Mouse (Mus musculus): ENCODE measurements around the gene Dnajc5g. TPM values are rescaled to one million over a fixed set of nuclear protein-coding genes. Genes with fewer than 3 reads are reported as not detected.

Dnajc5g gene
- polyA plus RNA-seq, 1 experiment: not detected

DNA sequence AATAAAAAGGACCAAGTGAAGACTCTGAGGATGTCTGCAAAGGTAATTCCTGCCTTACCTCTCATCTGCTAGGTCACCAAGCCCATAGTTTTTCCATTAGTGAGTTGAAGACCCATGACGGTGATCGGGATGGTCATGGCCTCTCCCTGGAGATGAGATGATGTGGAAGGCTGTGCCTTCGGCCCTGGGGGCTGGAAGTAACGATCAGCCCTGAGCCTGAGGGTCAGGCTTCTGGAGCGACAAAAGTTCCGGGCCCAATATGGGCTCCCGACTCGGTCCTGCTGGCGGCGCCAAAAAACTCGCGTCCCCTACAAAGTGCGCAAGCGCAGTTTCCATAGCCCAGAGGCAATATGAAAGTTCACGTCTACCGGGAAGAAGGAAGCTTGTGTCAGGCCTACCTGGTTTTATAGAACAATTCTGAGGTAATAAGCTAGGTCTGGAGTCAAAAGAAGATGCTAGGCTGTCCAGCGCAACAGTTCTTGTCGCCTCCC lies 2.0 kb downstream of the Dnajc5g start, which contains the start of gene Slc30a3:
TSS of gene Slc30a3 (minus strand) at position 238 of the 491 bp plus-strand sequence.
- no peak for DNase-seq (ENCODE audit: low spot score)

DNA sequence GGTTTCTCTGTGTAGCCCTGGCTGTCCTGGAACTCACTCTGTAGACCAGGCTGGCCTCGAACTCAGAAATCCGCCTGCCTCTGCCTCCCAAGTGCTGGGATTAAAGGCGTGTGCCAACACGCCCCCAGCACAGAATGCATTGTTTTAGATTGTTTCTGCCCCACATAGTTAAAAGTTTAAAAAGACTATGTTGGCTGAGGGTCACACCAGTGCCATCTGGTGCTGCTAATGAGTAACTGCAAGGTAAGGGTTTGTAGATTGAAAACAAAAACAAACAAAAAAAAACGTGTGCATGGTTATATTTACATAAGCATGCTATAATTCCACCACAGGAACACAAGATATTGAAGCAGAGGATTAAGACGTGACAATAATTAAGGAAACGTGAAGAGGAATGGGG lies 4.7 kb downstream of the Dnajc5g start:
- DNase-seq (ENCODE audit: low spot score): no peak

GRCm38 (mm10) chr5:31116354-31116753 lies 10.3 kb downstream of the Dnajc5g start, which contains the start of gene Trim54:
Trim54 (plus strand) TSS chr5:31116712.
- no peak for DNase-seq (ENCODE audit: low spot score)

GRCm38 (mm10) chr5:31116912-31117311 lies 10.8 kb downstream of the Dnajc5g start:
- DNase-seq (ENCODE audit: low spot score): no peak

DNA sequence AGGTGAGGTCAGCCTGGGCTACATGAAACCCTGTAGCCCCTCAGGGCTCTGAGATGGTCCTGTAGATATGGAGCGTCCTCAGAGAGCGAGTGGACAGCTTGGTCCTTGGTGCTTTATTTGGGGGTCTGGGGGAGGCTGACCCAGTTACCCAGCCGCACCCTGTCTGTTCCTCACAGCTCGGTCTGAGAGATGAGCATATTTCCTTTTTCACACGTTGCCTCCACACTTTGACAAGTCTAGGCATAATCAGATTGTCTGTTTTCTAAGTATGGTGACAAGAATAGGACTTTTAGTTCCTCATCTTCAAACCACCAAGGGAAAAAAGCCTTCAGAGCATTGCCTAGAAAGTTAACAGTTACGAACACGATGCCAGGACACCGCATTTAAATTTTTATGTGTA lies 15.0 kb downstream of the Dnajc5g start:
- DNase-seq (ENCODE audit: low spot score): no peak

DNA sequence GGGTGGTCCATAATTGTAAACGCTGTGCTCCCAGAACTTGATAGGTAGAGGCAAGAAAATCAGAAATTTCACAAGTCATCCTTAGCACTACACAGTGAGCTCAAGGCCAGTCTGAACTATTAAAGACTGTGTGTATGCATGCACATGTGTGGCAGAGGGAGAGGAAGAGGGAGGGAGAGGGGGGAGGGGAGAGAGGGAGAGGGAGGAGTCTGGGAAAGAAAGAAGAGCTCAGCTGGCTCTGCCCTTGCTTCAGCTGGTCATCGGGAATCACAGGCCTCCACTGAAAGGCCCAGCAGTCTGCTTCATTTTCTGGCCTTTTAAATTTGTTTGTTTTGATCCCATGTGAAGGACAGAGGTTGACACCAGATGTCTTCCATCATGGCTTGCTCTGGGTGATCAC lies 17.4 kb downstream of the Dnajc5g start:
- no peak for DNase-seq (ENCODE audit: low spot score)

DNA sequence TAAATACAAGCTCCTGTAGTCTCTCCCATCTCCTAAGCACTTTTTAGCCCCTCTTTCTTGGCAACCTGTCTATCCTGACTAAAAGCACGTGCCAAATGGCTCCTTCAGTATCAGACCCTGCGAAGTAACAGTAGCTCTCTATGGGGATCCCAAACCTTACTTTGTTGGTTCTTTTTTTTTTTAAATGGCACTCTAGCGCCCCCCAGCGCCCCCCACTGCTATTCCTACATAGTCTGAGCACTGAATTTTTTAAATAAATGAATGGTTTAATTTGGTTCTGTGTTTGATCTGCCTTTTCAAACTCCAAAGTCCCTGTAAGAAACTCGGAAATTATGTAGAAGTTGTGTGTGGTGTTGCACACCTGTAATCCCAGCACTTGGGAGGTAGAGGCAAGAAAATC lies 20.0 kb downstream of the Dnajc5g start:
- no peak for DNase-seq (ENCODE audit: low spot score)

DNA sequence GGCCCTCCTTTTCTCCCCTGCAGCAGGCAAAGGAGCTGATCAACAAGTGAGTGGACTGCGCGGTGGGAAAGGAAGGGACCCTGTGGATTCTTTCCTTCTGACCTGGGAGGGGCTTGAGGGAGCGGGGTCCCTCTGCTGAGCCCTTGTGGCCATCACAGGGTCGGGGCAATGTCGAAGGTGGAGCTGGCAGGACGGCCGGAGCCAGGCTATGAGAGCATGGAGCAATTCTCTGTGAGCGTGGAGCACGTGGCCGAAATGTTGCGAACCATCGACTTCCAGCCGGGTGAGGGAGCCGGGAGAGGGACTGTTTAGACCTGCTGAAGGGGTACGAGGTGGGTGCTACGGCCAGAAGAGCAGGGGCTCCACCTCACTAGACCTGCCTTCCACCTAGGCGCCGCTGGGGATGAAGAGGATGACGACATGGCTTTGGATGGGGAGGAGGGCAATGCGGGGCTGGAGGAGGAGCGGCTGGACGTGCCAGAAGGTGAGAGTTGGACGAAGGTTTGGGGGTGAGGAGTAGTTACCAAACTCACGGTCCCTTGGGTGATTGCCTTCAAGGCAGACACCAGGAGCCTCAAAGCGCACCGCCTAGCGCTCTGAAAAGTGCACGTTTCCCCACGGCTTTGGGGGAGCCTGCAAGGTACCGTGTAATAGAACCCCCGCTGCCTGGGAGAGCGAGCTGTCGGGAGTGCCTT lies 30.8 kb downstream of the Dnajc5g start:
- DNase-seq (ENCODE audit: low spot score): no peak

GRCm38 (mm10) chr5:31137658-31138057 lies 31.6 kb downstream of the Dnajc5g start:
- no peak for DNase-seq (ENCODE audit: low spot score)

DNA sequence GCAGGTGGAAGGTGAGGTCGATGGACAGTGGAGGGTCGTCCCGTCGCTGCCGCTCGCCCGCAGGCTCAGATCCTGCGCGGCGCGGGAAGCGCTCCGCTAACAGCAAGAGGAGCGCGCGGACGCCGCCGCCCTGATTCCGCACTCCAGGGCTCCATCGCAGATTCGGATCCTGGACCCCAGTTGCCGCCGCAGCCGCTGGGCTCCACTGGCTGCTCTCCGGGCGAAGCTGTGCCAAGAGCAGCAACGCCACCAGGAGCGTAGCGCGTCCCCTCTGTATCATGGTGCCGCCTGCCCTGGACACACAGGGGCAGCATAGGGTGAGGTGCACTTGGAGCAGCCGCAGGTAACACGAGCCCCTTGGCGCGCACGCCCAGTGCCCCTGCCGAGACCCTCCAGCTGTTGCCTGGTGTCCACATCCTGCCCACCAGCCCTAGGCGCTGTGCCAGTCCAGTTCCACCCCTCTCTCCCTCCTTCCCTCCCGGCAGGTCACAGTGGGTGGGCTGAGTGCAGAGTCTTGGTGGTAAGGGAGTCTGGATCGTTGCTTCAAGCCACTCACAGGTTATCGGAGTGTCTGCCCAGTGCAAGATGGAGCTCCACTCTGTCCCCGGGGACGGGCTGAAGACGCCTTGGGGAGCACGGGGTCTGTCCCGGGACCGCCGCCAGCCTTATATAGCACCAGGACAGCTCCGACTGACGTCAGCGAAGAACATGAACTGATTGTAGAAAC lies 32.3 kb downstream of the Dnajc5g start, which contains the start of gene Ucn:
TSS of gene Ucn (minus strand) at position 589 of the 727 bp plus-strand sequence.
- no peak for DNase-seq (ENCODE audit: low spot score)

GRCm38 (mm10) chr5:31138968-31139425 lies 32.9 kb downstream of the Dnajc5g start:
- no peak for DNase-seq (ENCODE audit: low spot score)

DNA sequence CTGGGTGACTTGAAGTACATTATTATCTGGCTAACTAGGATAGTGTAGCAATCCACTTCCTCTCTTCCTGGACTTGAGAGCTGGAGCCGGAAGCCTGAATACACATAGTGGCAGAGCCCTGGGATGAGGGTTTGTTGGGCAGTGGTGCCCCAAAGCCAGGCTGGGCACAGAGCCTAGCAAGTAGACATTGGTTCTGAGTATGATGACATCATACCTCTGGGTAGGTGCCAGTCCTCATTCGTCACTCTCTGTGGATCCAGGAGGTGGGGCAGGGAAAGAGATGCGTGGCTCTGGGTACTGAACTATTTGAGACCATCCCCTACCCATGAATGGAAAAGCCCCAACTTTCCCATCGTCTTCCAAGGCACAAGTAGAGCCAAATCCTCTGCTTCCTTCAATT lies 43.7 kb downstream of the Dnajc5g start:
- no peak for DNase-seq (ENCODE audit: low spot score)

GRCm38 (mm10) chr5:31151746-31152145 lies 45.7 kb downstream of the Dnajc5g start:
- DNase-seq (ENCODE audit: low spot score): no peak

DNA sequence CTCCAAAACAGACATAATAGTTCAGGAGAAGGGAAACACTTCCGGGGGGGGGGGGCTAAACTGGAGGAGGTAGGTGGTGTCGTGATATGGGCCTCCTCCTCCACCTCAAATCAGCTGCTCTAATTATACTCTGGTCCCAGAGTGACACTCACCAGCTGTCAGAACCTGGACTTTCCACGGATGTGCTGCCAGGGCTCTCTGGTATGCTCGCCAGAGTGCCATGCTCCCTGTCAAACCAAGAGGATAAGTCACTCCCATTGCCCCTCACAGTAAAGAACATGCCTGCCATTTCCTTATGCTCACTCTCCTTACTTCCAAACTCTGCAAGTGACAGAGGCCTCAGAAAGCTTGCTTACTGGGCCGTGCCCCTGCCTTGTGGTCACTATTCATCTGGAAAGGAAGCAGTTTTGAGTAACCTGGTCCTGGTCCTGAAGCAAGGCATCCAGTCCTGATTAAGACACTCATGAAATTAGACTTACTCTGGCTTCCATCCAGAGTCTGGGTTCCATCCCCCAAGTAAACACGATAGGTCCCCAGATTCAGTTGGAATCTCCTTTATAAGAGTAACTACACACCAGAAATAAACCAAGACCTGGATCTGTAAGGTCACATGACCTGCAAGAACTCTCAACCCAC lies 47.5 kb downstream of the Dnajc5g start:
- DNase-seq (ENCODE audit: low spot score): no peak

- peak; percentile 70 for DNase-seq (ENCODE audit: low spot score)
Observed at GRCm38 (mm10) chr5:31154152-31154553, 48.1 kb downstream of the Dnajc5g start, which contains the start of gene Mpv17. Mpv17 (minus strand) TSS chr5:31154251.

Other genes with a start within 250 kb of the Dnajc5g start
- 52.8 and 60.7 TPM in 2 replicates for gene Tmem214, start 238.3 kb upstream of the Dnajc5g start, polyA plus RNA-seq (2012; rRNA removed)
- gene Agbl5, start 217.6 kb upstream of the Dnajc5g start, polyA plus RNA-seq (2012; rRNA removed): 16.5 and 16.6 TPM in 2 replicates
- 268 and 335 TPM in 2 replicates for gene Ost4, start 198.5 kb upstream of the Dnajc5g start, polyA plus RNA-seq (2012; rRNA removed)
- gene Emilin1, start 192.9 kb upstream of the Dnajc5g start, polyA plus RNA-seq (2012; rRNA removed): 59.2 and 104 TPM in 2 replicates
- 38.4 and 38.9 TPM in 2 replicates for gene Khk, start 184.9 kb upstream of the Dnajc5g start, polyA plus RNA-seq (2012; rRNA removed)
- 14.0 and 15.0 TPM in 2 replicates for gene Cgref1, start 160.7 kb upstream of the Dnajc5g start, polyA plus RNA-seq (2012; rRNA removed)
- 166 and 214 TPM in 2 replicates for gene Preb, start 145.9 kb upstream of the Dnajc5g start, polyA plus RNA-seq (2012; rRNA removed)
- gene Tcf23, start 137.6 kb upstream of the Dnajc5g start, polyA plus RNA-seq (2012; rRNA removed): 0.50 and 0.66 TPM in 2 replicates
- gene Atraid, start 58.0 kb upstream of the Dnajc5g start, polyA plus RNA-seq (2012; rRNA removed): 162 and 174 TPM in 2 replicates
- 19.4 and 21.3 TPM in 2 replicates for gene Slc5a6, start 57.4 kb upstream of the Dnajc5g start, polyA plus RNA-seq (2012; rRNA removed)
- 14.6 and 14.8 TPM in 2 replicates for gene Cad, start 51.5 kb upstream of the Dnajc5g start, polyA plus RNA-seq (2012; rRNA removed)
- 0.04 TPM in 1 of 2 replicates, not detected in the other for gene Slc30a3, start 2.0 kb downstream of the Dnajc5g start, polyA plus RNA-seq (2012; rRNA removed)
- gene Trim54, start 10.4 kb downstream of the Dnajc5g start, polyA plus RNA-seq (2012; rRNA removed): not detected in 2 replicates
- not detected in 2 replicates for gene Ucn, start 32.5 kb downstream of the Dnajc5g start, polyA plus RNA-seq (2012; rRNA removed)
- 98.9 and 117 TPM in 2 replicates for gene Mpv17, start 48.0 kb downstream of the Dnajc5g start, polyA plus RNA-seq (2012; rRNA removed)
- gene Gm29609, start 73.6 kb downstream of the Dnajc5g start, polyA plus RNA-seq (2012; rRNA removed): 1.5 and 1.7 TPM in 2 replicates
- gene Gtf3c2, start 73.9 kb downstream of the Dnajc5g start, polyA plus RNA-seq (2012; rRNA removed): 78.9 and 87.0 TPM in 2 replicates
- gene Snx17, start 86.9 kb downstream of the Dnajc5g start, polyA plus RNA-seq (2012; rRNA removed): 93.5 and 93.8 TPM in 2 replicates
- gene Eif2b4, start 87.1 kb downstream of the Dnajc5g start, polyA plus RNA-seq (2012; rRNA removed): 33.2 and 39.1 TPM in 2 replicates
- 29.3 and 37.0 TPM in 2 replicates for gene Zfp513, start 96.0 kb downstream of the Dnajc5g start, polyA plus RNA-seq (2012; rRNA removed)
- 67.0 and 73.4 TPM in 2 replicates for gene Ppm1g, start 114.4 kb downstream of the Dnajc5g start, polyA plus RNA-seq (2012; rRNA removed)
- gene Nrbp1, start 134.6 kb downstream of the Dnajc5g start, polyA plus RNA-seq (2012; rRNA removed): 114 and 127 TPM in 2 replicates
- 0.28 and 0.37 TPM in 2 replicates for gene Gm9970, start 134.9 kb downstream of the Dnajc5g start, polyA plus RNA-seq (2012; rRNA removed)
- gene Krtcap3, start 145.4 kb downstream of the Dnajc5g start, polyA plus RNA-seq (2012; rRNA removed): 40.9 and 56.9 TPM in 2 replicates
- gene Ift172, start 184.8 kb downstream of the Dnajc5g start, polyA plus RNA-seq (2012; rRNA removed): 36.1 and 39.8 TPM in 2 replicates
- 14.7 and 17.6 TPM in 2 replicates for gene Fndc4, start 189.8 kb downstream of the Dnajc5g start, polyA plus RNA-seq (2012; rRNA removed)
- 0.29 and 0.39 TPM in 2 replicates for gene Gckr, start 191.2 kb downstream of the Dnajc5g start, polyA plus RNA-seq (2012; rRNA removed)

Measured in urinary bladder, adult 2 months (tissue).